Comparison of ENCODE assay signal across 8 mouse cellular contexts in genomic region chr15:79347845-79348506, GRCm38 (mm10). TPM values are rescaled to one million over a fixed set of nuclear protein-coding genes. Genes with fewer than 3 reads are reported as not detected.
A peak's percentile ranks its signal among the peaks of the same experiment; 100 is the strongest.
DNase-seq lines count a peak whose midpoint lies in the region.

No protein-coding gene starts in this region.

- no peaks in the 10 kb centered on the region for H3K9me3 ChIP-seq in forebrain, embryonic 10.5 days
- H3K9me3 ChIP-seq in megakaryocyte, embryonic 14.5 days: peaks cover 5% of the 10 kb centered on the region; the same call in 1 of the 2 replicates

- H3K27ac ChIP-seq in forebrain, embryonic 10.5 days: peak overlapping the region; percentile 92

- DNase-seq in cerebellum, adult 18-20 months: peak; percentile 38 to 60
- DNase-seq in cerebellum, adult 11-12 months: no peak
- peak; percentile 71 for DNase-seq in adrenal gland, adult 2 months
- DNase-seq in forebrain, embryonic 10.5 days (ENCODE audit: extremely low spot score, low spot score): peak; percentile 71
- DNase-seq in heart, postnatal 14 days: peak; percentile 73 to 81
- DNase-seq in kidney, postnatal 36 days: peak; percentile 81
- DNase-seq in spleen, adult 18-20 months: peak; percentile 42 to 58

- intact Hi-C loops in heart, postnatal 14 days (cut with DNase I): loop anchor here (2.0 kb wide), 1 partner anchor 25 kb away; no protein-coding TSS in a partner anchor

- H3K27me3 ChIP-seq in forebrain, embryonic 10.5 days (ENCODE audit: poor library complexity, severe bottlenecking): peaks cover 57% of the 10 kb centered on the region
- peaks cover 41% of the 10 kb centered on the region for H3K27me3 ChIP-seq in megakaryocyte, embryonic 14.5 days (replicated peaks)

- H3K4me3 ChIP-seq in forebrain, embryonic 10.5 days: peak overlapping the region; percentile 88
- peak overlapping the region; percentile 99 for H3K4me3 ChIP-seq in megakaryocyte, embryonic 14.5 days (replicated peaks)

- WGBS in forebrain, embryonic 10.5 days: under 1% methylated on average over 46 of the region's 46 CpGs

- peaks cover 48% of the 10 kb centered on the region for H3K4me1 ChIP-seq in forebrain, embryonic 10.5 days
- peaks cover 65% of the 10 kb centered on the region for H3K4me1 ChIP-seq in megakaryocyte, embryonic 14.5 days

- no peaks in the 10 kb centered on the region for H3K36me3 ChIP-seq in forebrain, embryonic 10.5 days (replicated peaks)
- H3K36me3 ChIP-seq in megakaryocyte, embryonic 14.5 days (replicated peaks; ENCODE audit: low read length): peaks cover 4% of the 10 kb centered on the region

RNA-seq across cellular contexts. Expression of gene Maff, which starts 1.6 kb away (rescaled TPM):
- 1 to 10 TPM; 7.2 to 9.5 TPM for total RNA-seq in adrenal gland, adult 2 months (2021)
- polyA plus RNA-seq in adrenal gland, adult 2 months (2012; rRNA removed): 3.2 and 3.4 TPM in 2 replicates
- polyA plus RNA-seq in forebrain, embryonic 10.5 days (2016; fragmentation: Nextera tagmentation; extraction: Ambion mirVana): 1.5 and 1.6 TPM in 2 replicates
- 1 to 10 TPM; 6.2 to 6.9 TPM for total RNA-seq in heart, postnatal 14 days (2021)
- polyA plus RNA-seq in megakaryocyte, embryonic 14.5 days (2012; ENCODE audit: insufficient read depth, low replicate concordance): 3.8 and 6.4 TPM in 2 replicates

RNA-seq across cellular contexts. Expression of gene Pla2g6, which starts 19.8 kb away (rescaled TPM):
- 10 to 100 TPM; 26.1 to 30.6 TPM for total RNA-seq in adrenal gland, adult 2 months (2021)
- polyA plus RNA-seq in adrenal gland, adult 2 months (2012; rRNA removed): 47.8 and 50.1 TPM in 2 replicates
- 20.9 and 22.8 TPM in 2 replicates for polyA plus RNA-seq in forebrain, embryonic 10.5 days (2016; fragmentation: Nextera tagmentation; extraction: Ambion mirVana)
- total RNA-seq in heart, postnatal 14 days (2021): 10 to 100 TPM; 10.4 to 10.6 TPM
- polyA plus RNA-seq in megakaryocyte, embryonic 14.5 days (2012; ENCODE audit: insufficient read depth, low replicate concordance): 26.0 and 37.7 TPM in 2 replicates

RNA-seq across cellular contexts. Expression of gene Tmem184b, which starts 55.4 kb away (rescaled TPM):
- total RNA-seq in adrenal gland, adult 2 months (2021): 10 to 100 TPM; 61.5 to 66.3 TPM
- polyA plus RNA-seq in adrenal gland, adult 2 months (2012; rRNA removed): 255 and 262 TPM in 2 replicates
- 50.0 and 56.1 TPM in 2 replicates for polyA plus RNA-seq in forebrain, embryonic 10.5 days (2016; fragmentation: Nextera tagmentation; extraction: Ambion mirVana)
- 10 to 100 TPM; 52.8 to 55.6 TPM for total RNA-seq in heart, postnatal 14 days (2021)
- 58.6 and 91.9 TPM in 2 replicates for polyA plus RNA-seq in megakaryocyte, embryonic 14.5 days (2012; ENCODE audit: insufficient read depth, low replicate concordance)
